Mouse (Mus musculus) heart, adult 2 months (tissue): ENCODE data around the gene Ddx47. TPM values are rescaled to one million over a fixed set of nuclear protein-coding genes. Genes with fewer than 3 reads are reported as not detected.

Experiments used
- DNase-seq, 2 experiments: peaks; one replicate each; pipeline ENCODE4 v3.0.0; 2021
- H3K27ac ChIP-seq: fragments of 200-600 bp; 2 replicates; pipeline ENCODE4 v1.8.1; 2022
- H3K27me3 ChIP-seq: fragments of 200-500 bp; 2 replicates; pipeline ENCODE4 v1.6.1; 2012; ENCODE audit warnings: mild to moderate bottlenecking, low read length, inconsistent platforms, mixed read lengths; ENCODE audit not compliant: control insufficient read depth, insufficient read depth
- H3K36me3 ChIP-seq: fragments of 200-500 bp; 2 replicates; pipeline ENCODE4 v1.6.1; 2012; ENCODE audit warnings: low read length, inconsistent platforms; ENCODE audit not compliant: control insufficient read depth, insufficient read depth
- H3K4me1 ChIP-seq: fragments of 200-500 bp; 2 replicates; pipeline ENCODE4 v1.6.1; 2011; ENCODE audit warnings: low read length; ENCODE audit not compliant: control insufficient read depth, insufficient read depth
- H3K4me3 ChIP-seq: fragments of 200-600 bp; 2 replicates; pipeline ENCODE4 v1.8.1; 2022
- H3K79me2 ChIP-seq: fragments of 200-500 bp; replicated peaks from 2 replicates; pipeline ENCODE4 v1.6.1; 2012; ENCODE audit warnings: mild to moderate bottlenecking, inconsistent platforms, low read length, moderate library complexity, mixed read lengths; ENCODE audit not compliant: control insufficient read depth, insufficient read depth
- H3K9ac ChIP-seq: fragments of 200-500 bp; 2 replicates; pipeline ENCODE4 v1.6.1; 2012; ENCODE audit warnings: low read depth, mild to moderate bottlenecking, control low read depth, inconsistent platforms, low read length, mixed read lengths
- CTCF ChIP-seq: fragments of 200-600 bp; IDR thresholded peaks from 2 replicates; pipeline ENCODE4 v1.8.1; 2022; ENCODE audit warnings: antibody characterized with exemption, mild to moderate bottlenecking, moderate library complexity
- EP300 ChIP-seq: fragments of 200-500 bp; IDR thresholded peaks from 2 replicates; pipeline ENCODE4 v1.6.1; 2011; ENCODE audit warnings: low read depth, low read length, control low read depth; ENCODE audit not compliant: insufficient read depth
- POLR2A ChIP-seq: fragments of 200-500 bp; IDR thresholded peaks from 2 replicates; pipeline ENCODE4 v1.6.1; 2011; ENCODE audit warnings: mild to moderate bottlenecking, low read depth, low read length, control low read depth; ENCODE audit not compliant: insufficient read depth
- WGBS: fragments of 180-500 bp; shearing (Covaris S2); methylation state at CpG from one replicate; pipeline ENCODE4 v1.1.7; 2018; 5-methylcytosine and 5-hydroxymethylcytosine counted together
- intact Hi-C: fragments of 180-260 bp; cut with DNase I; formaldehyde crosslinking; loops from one replicate; pipeline ENCODE4 v1.15.1; 2025
- polyA plus RNA-seq: library from polyadenylated mRNA; depleted of rRNA; stranded (reverse); fragments of >200 nt; gene quantifications from 2 replicates; pipeline ENCODE4 v1.2.3, GENCODE M21; 2012
- total RNA-seq, 2 experiments: library from RNA; stranded (reverse); gene quantifications; 2 replicates each; pipeline ENCODE4 v1.2.3; 2021

The Ddx47 gene
- total and polyA plus RNA-seq, 3 experiments: 32.2 to 40.3 (median 38.1) TPM

DNA sequence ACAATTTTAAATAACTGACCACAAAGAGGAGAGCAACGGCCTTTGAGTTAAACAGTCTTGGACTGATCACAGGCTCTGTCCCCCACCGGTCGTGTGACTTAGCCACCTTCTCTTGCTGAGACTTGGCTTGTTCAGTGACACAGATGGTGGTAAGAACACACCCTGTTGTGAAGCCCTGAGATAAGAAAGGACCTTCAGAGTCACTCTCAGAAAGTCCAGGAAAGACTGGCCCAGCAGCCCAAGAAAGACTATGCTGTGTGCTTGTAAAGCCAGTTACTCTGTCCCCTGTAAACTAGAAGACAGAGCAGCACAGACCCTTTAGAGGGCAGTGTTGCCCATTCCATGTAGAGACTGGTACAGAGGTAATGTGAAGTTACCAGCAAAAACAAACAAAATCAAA is 26.7 kb upstream of the Ddx47 start:
- H3K27me3 ChIP-seq: no peaks in the 10 kb centered on the region
- no peak overlapping the region for H3K4me3 ChIP-seq
- no peaks in the 10 kb centered on the region for H3K79me2 ChIP-seq
- 51% methylated on average over 3 of the region's 3 CpGs for WGBS
- peaks cover 5% of the 10 kb centered on the region; the same call in 1 of the 2 replicates for H3K4me1 ChIP-seq
- H3K36me3 ChIP-seq: no peaks in the 10 kb centered on the region
- no peak for DNase-seq
- no peak overlapping the region for H3K27ac ChIP-seq
- H3K9ac ChIP-seq: no peak overlapping the region
- intact Hi-C loops: loop anchor here (1.0 to 10.0 kb wide), 3 partner anchors 27 to 380 kb away; partner anchors contain the start of genes Cdkn1b, Ddx47 and Emp1
- TF ChIP-seq POLR2A (no peak), CTCF (peak; percentile 61)

DNA sequence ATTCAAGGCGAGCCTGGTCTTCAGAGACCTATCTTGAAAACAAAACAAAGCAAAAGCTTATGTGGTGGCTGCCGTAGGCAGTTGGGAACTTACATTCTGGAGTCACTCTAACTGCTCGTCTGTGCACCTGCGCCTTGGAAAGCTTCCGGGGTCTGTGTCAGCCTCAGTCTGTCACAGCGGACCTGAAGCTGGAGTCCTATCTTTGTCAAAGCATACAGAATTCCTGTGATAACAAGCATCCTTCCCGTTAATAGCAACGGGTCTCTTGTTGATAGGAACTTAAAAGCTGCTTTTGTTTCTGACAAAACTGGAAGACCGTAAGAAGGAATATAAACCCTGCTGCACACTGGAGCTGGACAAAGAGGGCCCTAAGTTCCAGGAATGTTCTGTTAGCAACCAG is 23.0 kb upstream of the Ddx47 start:
- TF ChIP-seq POLR2A: no peak
- no peak for TF ChIP-seq CTCF
- TF ChIP-seq EP300: no peak
- no peak for DNase-seq

DNA sequence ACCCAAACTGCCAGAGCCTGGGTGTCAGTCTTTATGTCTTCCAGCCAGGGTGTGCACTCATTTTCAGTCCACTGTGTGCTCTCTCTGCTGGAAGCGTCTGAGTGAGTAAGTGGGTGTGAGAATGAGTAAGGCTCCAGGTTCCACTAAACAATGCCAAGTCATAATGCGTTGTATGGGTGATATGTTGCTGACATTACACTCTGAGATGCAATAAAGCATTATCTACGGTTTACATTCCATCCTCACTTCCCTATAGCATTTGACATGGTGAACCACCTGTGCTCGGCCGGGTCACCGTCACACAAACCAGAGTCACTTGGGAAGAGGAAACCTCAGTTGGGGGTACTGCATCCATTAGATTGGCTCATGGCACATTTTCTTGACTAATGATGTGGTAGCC is 20.7 kb upstream of the Ddx47 start:
- Histone ChIP-seq H3K27ac (no peak overlapping the region), H3K79me2 (no peaks in the 10 kb centered on the region), H3K4me3 (no peak overlapping the region), H3K4me1 (no peaks in the 10 kb centered on the region), H3K36me3 (no peaks in the 10 kb centered on the region), H3K9ac (no peak overlapping the region), H3K27me3 (no peaks in the 10 kb centered on the region)
- no peak for TF ChIP-seq POLR2A
- TF ChIP-seq CTCF: no peak
- TF ChIP-seq EP300: no peak
- DNase-seq: no peak
- intact Hi-C loops: no loop called here
- 92% methylated on average over 6 of the region's 6 CpGs for WGBS

More for the DNA sequence above, 23.0 kb upstream of the Ddx47 start:
- Histone ChIP-seq H3K36me3 (no peaks in the 10 kb centered on the region), H3K4me1 (peaks cover 3% of the 10 kb centered on the region; the same call in 1 of the 2 replicates), H3K4me3 (no peak overlapping the region), H3K79me2 (no peaks in the 10 kb centered on the region), H3K27ac (no peak overlapping the region), H3K27me3 (no peaks in the 10 kb centered on the region), H3K9ac (no peak overlapping the region)
- WGBS: 45% methylated on average over 9 of the region's 9 CpGs
- intact Hi-C loops: loop anchor here (10.0 kb wide), 1 partner anchor 376 kb away; the partner anchor contains the start of gene Emp1

DNA sequence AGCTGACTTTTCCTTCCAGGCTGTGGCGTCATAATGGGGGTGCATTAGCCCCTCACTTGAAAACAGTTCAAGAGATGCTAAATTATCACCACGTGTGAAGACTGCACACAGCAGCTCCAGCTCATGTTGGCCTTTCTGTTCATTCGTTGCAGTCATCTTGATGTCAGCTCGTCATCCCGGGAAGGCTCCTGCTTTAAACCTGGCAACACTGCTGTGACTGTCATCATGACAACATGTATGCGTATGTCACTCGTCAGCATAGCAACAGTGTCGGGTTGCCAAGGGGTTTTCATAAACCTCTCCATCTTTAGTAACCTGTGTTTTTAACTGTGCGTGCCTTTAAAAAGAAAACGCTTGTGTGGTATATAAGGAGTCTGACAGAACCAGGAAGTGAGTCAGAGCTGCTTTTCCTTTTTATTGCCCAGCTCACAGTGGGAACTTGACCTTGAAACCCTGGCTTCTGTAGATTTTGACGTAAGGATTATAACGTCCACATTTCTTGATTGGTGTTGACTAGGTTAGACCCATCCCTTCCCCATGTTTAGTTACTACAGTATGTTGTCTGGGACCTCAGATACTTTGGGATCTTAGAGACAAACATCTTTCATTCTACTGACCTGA is 17.3 kb upstream of the Ddx47 start:
- intact Hi-C loops: no loop called here
- H3K27me3 ChIP-seq: no peaks in the 10 kb centered on the region
- H3K79me2 ChIP-seq: no peaks in the 10 kb centered on the region
- no peak overlapping the region for H3K9ac ChIP-seq
- H3K27ac ChIP-seq: no peak overlapping the region
- 24% methylated on average over 12 of the region's 12 CpGs for WGBS
- DNase-seq: no peak
- TF ChIP-seq CTCF: no peak
- no peak for TF ChIP-seq POLR2A
- no peak for TF ChIP-seq EP300
- H3K4me3 ChIP-seq: no peak overlapping the region
- no peaks in the 10 kb centered on the region for H3K36me3 ChIP-seq
- no peaks in the 10 kb centered on the region for H3K4me1 ChIP-seq

DNA sequence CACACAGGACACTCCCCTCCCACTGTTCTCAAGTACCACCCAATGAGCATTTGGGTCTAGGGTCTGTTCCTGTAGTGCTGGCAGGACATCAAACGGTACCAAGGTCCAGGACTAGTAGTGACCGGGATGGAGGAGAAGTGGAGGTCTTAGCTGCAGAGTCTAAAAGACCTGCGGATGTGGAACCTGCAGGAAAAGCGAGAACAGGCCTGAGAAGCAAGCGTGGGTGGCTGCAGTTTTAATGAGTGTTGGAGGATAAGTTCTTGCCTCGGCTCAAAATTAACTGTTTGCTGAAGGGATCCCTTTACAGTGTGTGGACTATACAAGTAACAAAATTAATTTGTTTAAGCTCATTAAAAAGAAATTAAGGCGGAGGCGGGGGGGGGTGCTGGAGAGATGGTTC is 16.4 kb upstream of the Ddx47 start:
- Histone ChIP-seq H3K4me3 (no peak overlapping the region), H3K9ac (no peak overlapping the region), H3K79me2 (no peaks in the 10 kb centered on the region), H3K4me1 (no peaks in the 10 kb centered on the region), H3K27ac (no peak overlapping the region), H3K36me3 (no peaks in the 10 kb centered on the region), H3K27me3 (no peaks in the 10 kb centered on the region)
- intact Hi-C loops: no loop called here
- no peak for DNase-seq
- WGBS: 69% methylated on average over 8 of the region's 8 CpGs
- TF ChIP-seq CTCF: no peak
- no peak for TF ChIP-seq EP300
- no peak for TF ChIP-seq POLR2A

DNA sequence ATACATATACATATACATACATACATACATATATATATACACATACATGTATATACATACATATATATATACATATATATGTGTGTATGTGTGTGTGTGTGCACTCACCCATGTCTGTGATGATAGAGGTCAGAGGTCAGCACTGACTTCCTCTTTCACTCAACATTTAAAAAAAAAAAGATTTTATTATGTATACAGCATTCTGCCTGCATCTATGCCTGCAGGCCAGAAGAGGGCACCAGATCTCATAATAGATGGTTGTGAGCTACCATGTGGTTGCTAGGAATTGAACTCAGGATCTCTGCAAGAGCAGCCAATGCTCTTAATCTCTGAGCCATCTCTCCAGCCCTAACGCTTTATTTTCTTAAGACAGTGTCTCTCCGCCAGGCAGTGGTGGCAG is 14.5 kb upstream of the Ddx47 start:
- Histone ChIP-seq H3K27me3 (no peaks in the 10 kb centered on the region), H3K36me3 (no peaks in the 10 kb centered on the region), H3K4me1 (no peaks in the 10 kb centered on the region), H3K4me3 (no peak overlapping the region), H3K79me2 (no peaks in the 10 kb centered on the region), H3K27ac (no peak overlapping the region), H3K9ac (no peak overlapping the region)
- intact Hi-C loops: no loop called here
- 86% methylated on average over 2 of the region's 2 CpGs for WGBS
- TF ChIP-seq CTCF (peak; percentile 45), POLR2A (no peak)
- no peak for DNase-seq
